Mouse (Mus musculus) ES-Bruce4 (cell line): ENCODE results near the gene Zfp423.

Source experiments
- CTCF ChIP-seq: IDR thresholded peaks from one replicate; pipeline ENCODE4 v1.8.1; 2011; ENCODE audit warnings: low read depth, low read length
- POLR2A ChIP-seq: IDR thresholded peaks from one replicate; pipeline ENCODE4 v1.8.1; 2011; ENCODE audit warnings: low read length; ENCODE audit not compliant: insufficient read depth

- TF ChIP-seq CTCF: no peak
- TF ChIP-seq POLR2A: no peak
These were observed 83.9 kb downstream of the Zfp423 start for GRCm38 (mm10) chr8:87875452-87875851.
